Mouse (Mus musculus) WW6 (cell line): Measurements from ENCODE around the gene Gpha2.

Experiments used
- DNase-seq: peaks from one replicate; pipeline ENCODE4 v3.0.0-alpha.2; 2013; ENCODE audit warnings: low read depth, low spot score

Gpha2 gene

DNA sequence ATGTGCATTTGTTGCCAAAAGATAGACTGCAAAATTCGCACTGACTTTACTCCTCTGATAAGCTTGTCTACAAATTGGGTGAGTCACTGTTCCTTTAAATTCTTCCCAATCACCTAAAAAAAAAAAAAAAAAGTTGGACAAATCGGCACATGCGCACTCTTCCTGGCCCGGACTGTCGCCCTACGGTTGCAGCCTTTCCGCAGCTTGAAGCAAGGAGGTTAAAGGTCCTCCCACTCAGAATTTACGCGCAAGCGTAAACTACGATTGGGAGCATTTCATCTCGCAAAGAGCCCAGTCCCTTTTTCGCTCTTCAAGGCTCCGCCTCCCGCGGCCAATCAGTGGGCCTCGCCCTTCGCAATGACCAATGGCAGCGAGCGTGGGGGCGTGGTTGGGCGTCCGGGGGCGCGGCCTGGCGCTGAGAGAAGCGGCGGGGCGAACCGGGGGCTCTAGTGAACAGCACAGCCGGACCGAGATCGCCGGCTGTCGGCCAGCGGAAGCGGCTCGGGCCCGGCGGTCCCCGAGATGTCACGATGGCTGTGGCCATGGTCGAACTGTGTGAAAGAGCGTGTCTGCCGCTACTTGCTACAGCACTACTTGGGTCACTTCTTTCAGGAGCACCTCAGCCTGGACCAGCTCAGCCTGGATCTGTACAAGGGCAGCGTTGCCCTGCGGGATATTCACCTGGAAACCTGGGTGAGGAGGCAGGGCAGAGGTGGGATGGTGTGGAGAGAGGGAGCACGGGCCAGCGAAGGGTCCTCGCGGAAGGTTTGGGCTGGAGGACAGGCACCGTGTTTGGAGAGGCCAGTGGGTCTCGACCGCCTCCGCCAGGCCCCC, 15.3 kb downstream of the Gpha2 start, which contains the start of gene Atg2a:
Gene Atg2a, plus strand, starts transcription at position 395 of the 834 bp plus-strand sequence.
- DNase-seq = peak; percentile 96

DNA sequence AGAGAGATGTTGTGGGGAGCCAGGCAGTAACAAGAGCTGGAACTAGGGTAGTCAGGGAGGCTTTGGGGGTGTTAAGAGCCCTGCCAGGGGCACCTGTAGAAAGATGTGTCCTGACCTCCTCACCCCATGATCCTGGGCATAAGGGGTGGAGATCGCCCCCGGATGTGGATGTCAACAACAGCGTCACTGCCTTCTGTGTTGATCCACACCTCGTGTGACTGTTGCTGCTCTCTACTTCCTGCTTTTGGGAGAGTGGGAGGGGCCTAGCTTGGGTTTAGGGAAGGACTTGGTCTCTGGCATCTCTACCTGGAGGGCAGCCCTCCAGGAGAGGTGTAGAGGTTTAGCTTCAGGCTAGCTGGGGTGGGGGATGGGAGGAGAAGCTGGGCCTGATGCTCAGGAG, 16.1 kb downstream of the Gpha2 start:
- peak; percentile 60 for DNase-seq

DNA sequence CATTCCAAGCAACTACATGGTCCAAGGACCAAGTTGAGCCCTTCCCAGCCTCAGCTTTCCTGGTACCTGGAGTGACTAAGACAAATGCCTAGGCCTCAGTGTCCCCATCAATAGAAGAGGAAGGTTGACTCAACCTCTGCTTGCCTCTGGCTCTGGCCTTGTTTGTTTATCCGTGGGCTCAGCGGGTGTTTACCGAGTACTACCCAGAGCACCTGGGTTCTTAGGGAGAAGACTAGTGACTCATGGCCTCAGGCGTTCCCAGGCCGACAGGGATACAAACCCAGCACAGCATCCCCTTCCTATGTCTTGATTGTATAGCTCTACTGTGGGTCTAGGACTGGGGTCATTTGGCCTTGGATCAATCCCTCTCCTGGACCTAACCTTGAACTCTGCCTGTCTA, 17.0 kb downstream of the Gpha2 start:
- no peak for DNase-seq

DNA sequence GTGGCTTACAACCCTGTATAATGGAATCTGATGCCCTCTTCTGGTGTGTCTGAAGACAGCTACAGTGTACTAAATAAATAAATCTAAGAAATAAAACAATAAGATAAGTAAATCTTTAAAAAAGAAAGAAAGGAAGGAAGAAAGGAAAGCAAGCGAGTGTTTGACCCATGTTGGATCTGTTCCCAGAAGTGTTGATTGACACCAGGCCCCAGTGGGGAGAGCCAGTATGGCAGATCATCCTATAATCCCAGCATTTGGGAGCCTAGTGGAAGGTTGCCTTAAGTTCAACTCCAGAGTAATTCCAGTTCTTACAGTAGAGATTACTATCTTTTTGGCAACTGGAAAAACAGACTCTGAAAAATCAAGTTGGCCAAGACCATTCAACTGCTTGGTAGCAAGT, 19.6 kb downstream of the Gpha2 start:
- DNase-seq = no peak

DNA sequence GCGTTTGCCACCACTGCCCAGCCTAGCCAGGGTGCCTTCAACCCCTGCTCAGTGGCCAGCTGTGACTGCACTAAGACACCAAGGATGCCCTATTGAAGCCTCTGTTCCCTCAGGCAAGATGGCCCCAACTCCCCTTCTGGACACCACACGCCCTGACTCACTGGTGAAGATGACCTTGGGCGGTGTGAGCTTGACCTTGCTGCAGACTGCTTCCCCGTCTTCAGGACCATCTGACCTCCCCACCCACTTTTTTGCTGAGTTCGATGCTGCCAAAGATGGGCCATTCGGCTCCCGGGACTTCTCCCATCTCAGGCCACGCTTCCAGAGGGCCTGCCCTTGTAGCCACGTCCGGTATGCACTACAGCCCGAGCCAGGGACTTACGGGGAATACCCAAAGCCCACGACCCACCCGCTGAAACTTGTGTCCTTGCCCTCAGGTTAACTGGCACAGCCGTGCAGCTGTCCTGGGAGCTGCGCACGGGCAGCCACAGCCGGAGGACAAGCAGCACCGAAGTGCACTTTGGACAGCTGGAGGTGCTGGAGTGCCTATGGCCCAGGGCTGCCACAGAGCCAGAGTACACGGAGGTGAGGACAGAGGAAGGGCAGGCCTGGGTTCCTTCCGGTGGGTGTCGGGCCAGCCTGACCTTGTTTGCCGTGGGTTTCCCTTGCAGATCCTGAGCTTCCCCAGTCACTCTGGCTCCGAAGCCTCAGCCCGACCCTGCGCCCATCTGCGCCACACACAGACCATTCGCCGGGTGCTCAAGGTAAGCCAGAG, 21.5 kb downstream of the Gpha2 start:
- DNase-seq = no peak

DNA sequence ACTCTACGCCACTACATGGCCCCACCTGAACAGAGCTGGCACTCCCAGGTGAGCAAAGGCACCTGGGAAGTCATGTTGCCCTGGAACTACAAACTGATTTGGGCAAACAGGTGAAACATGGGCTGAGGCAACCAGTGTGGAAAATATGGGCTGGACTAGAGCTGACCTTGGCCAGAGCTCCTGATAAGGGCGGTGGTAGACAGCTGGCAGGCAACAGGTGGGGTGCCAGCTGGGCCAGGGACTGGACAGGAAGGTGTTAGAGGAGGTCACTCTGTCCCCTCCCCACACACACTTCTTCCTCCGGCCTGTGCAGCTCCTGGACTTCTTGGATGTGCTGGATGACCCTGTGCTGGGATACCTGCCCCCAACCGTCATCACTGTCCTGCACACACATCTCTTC, 26.8 kb downstream of the Gpha2 start:
- DNase-seq = no peak

DNA sequence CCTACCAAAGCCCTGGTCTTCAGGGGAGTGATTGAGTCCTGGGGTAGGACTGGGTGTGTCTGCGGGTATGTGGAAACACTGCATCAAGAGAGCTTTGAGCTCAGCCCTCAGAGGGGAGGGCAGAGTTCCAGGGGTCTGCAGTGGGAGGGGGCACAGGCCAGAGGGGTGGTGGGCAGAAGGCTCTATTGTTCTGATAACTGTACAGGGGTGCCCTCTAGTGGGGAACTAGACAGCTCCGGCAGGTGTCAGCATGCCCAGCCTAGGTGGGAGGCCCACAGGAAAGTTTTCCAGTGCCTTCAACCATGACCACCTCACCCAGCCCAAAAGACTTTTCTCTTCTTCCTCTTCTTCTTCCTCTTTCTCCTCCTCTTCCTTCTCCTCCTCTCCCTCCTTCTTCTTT, 34.2 kb downstream of the Gpha2 start:
- no peak for DNase-seq

DNA sequence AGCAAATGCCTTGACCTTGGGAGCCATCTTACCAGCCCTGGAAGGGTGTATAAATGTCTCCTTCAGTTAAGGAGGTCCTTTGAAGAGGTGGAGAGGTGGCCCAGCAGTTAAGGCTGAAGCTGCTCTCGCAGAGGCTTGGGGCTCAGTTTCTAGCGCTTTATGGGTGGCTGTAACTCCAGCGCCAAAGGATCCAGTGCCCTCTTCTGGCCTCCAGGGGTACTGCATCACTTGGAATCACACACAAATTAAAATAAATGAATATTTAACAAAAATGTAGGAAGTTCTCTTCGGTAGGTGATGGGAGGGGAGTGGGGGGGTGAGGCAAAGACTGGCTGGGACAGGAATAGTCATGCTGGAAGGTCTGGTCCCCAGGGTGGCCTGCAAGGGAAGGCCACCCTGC, 34.8 kb downstream of the Gpha2 start:
- no peak for DNase-seq

DNA sequence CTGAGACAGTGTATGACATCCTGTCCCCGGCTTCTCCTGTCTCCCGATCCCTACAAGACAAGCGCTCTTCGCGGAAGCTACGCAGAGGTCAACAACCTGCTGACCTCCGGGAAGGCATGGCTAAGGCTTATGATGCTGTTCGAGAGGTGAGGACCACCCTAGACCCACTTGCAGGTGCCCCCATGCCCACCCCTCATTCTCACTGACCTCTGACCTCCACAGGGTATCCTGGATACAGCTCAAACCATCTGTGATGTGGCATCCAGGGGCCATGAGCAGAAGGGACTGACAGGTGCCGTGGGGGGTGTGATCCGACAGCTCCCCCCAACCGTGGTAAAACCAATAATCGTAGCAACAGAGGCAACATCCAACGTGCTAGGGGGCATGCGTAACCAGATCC, 35.2 kb downstream of the Gpha2 start:
- no peak for DNase-seq

DNA sequence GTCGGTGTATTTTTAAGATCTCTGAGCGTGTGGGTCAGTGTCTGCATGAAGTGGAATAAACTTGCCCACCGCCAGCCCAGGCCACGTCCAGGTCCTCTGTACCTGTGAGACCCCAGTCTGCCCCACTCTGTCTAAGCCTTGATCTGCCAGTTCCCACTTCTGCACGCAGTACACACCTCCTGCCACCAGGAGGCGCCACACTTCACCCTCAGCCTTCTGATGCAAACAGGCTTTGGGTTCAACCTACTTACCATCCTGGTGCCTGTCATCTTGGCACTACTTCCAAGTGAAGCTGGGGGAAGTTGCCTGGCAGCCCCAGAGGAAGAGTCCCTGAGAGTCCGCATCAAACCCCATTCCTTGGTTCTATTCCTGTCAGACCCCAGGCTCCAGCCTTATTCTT, 36.0 kb downstream of the Gpha2 start:
- DNase-seq = peak; percentile 61

DNA sequence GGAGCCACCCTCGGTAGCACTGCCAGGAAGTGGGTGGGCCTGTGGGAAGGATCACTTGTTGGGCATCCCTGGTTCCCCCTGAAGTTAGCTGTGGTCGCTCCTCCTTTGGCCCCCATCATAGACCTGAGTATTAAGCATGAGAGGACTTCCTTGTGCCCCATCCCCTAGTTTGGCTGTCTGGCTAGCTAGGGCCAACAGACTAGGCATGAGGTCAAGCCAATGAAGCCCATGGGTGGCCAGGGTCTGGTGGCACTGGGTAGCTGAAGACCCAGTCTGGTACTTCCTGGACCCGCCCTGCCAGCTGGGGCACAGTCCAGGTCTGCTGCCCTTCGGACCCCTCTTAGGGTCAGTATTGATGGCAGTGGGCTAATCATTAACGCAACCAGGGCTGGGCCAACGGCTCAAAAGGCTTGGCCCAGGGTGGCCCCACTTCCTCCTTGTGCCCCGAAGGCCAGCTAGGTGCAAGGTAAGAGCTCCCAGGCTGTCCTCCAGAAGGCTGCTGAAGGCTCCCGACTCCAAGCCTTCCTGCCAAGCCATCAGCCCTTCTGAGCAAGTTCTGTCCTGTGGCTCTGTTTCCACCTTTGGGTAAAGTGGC, 36.8 kb downstream of the Gpha2 start:
- no peak for DNase-seq

DNA sequence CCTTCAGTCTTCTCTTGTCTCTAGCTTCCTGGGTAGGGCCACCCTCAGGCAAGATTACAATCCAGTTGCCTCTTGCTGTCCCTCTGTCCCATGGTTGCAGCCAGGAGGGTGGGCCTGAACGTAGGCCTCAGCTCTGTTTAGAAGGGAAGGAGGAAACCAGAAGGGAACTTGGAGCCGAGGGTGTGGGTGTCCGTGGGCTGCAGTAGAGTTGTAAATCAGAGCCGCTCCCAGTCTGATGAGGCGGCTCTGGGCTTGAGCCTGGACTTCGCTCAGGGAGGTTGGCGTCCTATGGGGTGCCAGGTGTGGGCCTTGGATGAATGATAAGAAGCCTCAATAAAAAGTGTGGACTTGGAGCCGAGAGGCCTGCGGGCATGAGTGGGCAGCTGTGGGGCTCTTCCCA, 38.0 kb downstream of the Gpha2 start:
- no peak for DNase-seq

DNA sequence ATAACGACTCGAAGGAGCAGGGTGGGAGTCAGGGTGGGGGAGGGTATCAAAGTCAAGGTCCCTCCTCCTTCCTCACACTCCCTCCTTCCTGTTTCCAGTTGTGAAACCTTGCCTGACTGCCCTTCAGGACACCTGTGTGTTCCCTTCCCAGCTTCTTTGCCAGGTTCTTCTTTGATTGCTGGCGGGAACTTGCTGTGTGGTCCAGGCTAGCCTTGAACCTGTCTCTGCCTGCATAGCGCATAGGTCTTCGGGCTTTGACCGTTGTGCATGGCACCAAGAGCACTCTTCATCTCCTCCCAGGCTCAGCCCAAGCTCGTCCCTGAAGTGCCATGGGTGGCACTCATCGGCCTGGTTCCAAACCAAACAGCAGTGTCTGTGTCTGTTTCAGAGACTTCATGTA, 38.8 kb downstream of the Gpha2 start:
- no peak for DNase-seq

DNA sequence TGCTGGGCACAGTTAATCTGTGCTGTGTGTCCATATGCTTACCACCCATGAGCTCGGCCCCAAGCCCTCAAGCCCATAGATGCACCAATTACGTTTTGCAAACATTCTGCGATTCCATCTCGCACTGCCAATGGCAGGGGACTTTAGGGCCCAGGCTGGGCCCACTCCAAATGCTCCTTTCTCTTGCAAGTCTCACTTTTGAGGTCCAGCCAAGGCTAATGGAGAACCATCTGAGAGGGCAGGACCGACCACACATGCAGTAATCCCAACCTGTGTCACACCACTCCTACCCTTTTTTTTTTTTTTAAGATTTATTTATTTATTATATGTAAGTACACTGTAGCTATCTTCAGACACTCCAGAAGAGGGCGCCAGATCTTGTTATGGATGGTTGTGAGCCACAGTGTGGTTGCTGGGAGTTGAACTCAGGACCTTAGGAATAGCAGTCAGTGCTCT, 39.6 kb downstream of the Gpha2 start:
- DNase-seq = no peak

DNA sequence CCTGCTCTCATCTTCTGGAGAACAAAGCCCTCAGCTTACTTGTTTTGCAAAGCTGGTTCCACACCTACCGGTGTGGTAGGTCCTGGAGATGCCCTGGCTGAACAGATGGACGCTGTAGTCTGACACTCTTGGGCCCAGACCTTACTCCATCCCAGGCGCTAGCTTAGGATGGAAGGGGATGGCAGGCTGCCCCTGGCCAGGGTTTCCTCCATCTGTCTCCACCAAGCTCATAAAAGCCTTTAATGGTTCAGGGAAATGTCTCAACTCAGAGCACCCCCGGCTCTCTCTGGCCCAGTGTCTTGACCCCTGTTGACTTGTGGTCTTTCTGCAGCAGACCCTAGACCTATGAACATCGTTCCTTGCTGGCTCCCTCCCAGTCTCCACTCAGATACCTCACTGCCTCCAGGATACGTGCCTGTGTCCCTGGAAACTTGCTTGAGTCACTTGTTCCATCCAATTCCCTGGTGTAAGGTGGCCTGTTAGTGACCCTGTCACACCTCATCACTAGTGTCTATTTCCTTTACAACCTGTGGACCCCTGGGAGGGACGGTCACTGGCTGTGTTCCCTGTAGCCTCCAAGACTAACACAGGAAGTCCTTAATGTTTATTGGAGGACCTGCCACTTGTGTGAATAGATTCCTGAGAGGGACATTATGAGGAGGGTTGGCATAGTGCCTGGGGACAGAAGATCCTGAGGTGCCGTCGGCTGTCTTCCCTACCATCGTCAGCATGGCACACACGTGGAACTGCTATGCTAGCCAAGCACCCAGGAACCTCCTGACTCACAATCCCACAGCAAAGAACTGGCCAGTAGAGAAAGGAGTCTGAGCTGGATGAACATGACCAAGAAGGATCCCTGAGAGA, 41.4 kb downstream of the Gpha2 start:
- no peak for DNase-seq

DNA sequence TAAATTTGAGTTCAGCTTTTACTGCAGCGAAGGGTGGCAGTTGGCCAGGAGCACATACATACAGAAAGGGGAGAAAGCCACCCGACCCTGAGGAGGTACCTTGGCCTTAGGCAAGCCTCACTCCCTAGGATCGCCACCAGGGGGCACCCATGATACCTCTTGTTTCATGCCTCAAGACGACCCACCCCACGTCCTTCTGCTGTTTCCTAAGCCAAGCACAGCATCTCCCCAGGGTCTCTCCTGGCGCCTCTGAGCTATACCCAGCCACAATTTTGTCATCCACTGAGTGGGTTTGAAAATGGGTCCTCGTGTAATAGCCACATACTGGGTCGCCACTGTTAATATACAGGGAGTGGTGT, 42.0 kb downstream of the Gpha2 start:
- peak; percentile 80 for DNase-seq

DNA sequence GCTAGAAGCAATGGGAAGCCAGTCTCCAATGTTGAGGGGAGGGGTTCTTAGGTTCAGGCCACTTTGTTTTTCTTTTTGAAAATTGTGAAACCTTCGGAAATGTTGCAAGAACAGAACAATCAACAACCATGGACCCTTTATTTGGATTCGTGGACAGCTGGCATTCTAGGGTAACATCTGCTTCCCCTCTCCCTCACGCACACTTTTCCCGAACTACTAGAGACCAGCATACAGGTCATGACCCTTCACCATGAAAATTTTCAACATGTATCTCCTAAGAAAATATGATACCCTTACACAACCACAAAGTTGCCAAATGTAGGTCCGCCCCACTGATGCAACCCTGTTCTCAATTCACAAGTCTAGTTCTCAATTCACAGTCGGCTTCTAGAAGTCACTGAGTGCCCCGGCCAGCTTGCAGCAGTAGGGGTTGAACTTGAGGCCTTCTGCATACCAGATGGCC, 42.5 kb downstream of the Gpha2 start:
- DNase-seq = no peak

DNA sequence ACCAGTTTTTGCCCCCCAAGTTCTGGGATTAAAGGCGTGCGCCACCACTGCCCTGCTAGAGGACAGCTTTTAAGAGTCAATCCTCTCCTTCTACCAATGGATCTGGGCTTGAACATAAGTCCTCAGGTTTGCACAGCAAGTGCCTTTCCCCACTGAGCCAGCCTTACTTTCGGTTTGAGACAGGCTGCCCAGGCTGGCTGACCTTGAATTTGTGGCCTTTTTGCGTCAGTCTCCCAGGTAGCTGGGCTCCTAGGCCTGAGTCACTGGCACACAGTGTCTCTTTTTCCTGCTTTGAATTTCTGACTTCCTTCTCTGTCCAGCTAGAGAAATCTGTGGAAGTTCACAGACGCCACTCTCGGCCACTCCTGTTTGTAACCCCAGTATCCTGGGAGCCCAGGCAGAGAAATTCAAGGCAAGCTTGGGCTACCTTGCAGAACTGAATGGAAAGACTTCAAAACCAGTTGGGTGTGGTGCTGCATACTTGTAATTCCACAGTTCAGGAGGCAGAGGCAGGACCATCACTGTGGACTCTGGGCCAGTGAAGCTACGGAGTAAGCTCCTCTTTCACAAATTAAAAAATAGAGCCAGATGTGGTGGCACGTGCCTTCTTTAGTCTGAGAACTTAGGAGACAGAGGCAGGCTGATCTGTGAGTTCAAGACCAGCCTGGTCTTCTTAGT, 43.8 kb downstream of the Gpha2 start:
- DNase-seq = no peak

DNA sequence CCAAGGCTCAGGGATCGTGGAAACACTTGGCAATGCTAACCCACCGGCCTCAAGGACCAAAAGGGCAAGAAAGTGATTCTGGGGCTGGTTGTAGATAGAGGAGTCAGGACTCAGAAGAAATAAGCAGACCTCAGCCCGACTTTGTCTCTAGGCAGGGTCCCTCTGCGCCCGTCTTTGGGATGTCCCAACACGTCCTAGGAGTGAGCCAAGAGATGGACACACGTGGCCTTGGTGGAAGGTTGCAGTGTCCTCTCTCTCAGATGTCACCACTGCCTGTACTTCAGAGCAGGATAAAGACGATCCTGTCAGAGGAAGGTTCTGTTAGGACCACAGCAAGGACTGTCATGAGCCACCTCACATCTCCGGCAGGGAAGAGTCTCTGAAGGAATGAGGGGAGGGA, 44.5 kb downstream of the Gpha2 start:
- DNase-seq = no peak

DNA sequence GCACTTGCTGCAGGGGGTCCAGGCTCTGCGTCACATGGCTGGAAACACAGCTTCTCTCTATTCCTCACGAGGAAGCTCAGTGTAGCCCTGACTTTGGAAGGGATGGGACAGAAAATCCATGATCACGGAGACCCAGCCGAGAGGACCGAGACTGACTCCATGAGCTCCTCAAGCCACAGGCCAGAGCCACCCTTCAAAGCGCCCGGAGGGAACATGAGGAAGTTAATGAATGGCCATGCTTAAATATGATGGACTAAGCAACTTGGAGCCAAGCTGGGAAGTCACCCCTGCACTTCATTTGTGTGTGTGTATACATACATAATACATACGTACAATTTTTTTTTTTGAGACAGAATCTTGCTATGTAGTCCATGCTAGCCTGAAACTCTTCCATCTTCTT, 45.0 kb downstream of the Gpha2 start:
- no peak for DNase-seq

DNA sequence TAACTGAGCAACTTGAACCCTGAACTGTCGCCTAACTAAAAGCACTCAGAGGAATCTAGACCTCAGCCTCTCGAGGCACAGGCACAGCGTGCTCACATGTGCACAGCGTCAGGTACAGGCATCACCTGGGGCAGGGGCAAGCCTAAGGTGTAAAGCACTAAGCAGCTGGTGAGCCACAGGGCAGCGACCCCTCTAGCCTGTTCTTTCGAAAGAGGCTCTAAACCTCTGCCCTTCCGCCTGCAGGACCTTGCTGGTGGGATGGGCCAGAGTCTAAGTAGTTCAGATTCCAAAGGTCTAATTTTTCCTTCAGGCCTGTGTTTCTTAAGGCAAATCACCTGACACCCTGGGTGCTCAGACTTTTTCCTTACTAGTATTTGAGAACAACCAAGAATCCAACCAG, 45.9 kb downstream of the Gpha2 start:
- DNase-seq = no peak
